Mouse (Mus musculus): ENCODE results near the gene Pou4f1. TPM values are rescaled to one million over a fixed set of nuclear protein-coding genes. Genes with fewer than 3 reads are reported as not detected.
A peak's percentile ranks its signal among the peaks of the same experiment; 100 is the strongest.
"Not testable (repeated sequence)": the region's sequence is repeated elsewhere in the genome, so short reads cannot be mapped to it uniquely, and the experiment has no call there.

Gene Pou4f1
- polyA plus RNA-seq (2015; fragmentation: Nextera tagmentation; extraction: Ambion mirVana), result not detected in 2 replicates

DNA sequence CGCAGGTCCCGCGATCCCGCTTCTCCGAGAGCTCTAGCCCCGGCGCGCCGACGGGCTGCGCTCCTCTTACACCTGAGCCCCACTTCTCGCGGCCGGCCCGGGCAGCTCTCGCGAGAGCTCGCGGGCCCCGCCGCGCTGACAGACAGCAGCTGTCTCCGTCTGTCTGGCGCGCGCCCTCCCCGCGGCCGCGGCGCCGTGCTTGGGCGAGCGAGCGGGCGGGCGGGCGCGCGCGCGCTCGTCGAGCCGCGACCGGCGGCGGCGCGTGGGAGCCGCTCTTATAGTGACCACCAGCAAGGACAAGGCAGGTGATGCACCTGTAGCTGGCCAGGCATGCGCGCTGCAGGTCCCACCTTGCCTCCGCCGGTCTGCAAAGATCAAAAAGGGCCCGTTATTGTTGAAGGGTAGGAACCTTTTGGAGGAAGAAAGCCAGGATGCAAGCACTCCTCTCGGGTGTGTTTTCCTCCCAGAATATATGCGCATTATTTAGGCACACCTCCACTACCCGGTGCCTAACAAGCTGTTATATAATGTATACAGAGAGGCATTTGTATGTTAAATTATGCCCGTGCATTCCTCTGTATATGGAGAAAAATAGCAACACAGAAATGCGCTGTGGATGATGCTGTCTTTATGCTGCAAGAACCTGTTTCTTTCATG lies at the start of gene Pou4f1:
Gene Pou4f1 (minus strand): TSS at position 34 of the 657 bp plus-strand sequence.
- Histone ChIP-seq H3K27me3 (ENCODE audit: control insufficient read depth, insufficient read depth, low read depth, low read length) (peaks cover 95% of the 10 kb centered on the region), H3K9ac (ENCODE audit: low read depth, low read length) (no peak within 1 kb of the TSS), H3K4me2 (ENCODE audit: low read depth, low read length) (peak within 1 kb of the TSS; percentile 64), H3K27ac (ENCODE audit: low read length) (no peak within 1 kb of the TSS), H3K4me3 (ENCODE audit: low read depth, low read length) (peak within 1 kb of the TSS; percentile 54), H3K4me1 (ENCODE audit: control insufficient read depth, low read depth, low read length) (peaks cover 4% of the 10 kb centered on the region; the same call in 1 of the 2 replicates), H3K36me3 (ENCODE audit: control insufficient read depth, insufficient read depth) (no peaks in the 10 kb centered on the region), H3K9me3 (replicated peaks; ENCODE audit: control insufficient read depth, low read length) (no peaks in the 10 kb centered on the region)
- under 1% methylated on average over 61 of the region's 62 CpGs for WGBS (ENCODE audit: insufficient replicate concordance)
- peak; percentile 84 for ATAC-seq (ENCODE audit: low read depth)

DNA sequence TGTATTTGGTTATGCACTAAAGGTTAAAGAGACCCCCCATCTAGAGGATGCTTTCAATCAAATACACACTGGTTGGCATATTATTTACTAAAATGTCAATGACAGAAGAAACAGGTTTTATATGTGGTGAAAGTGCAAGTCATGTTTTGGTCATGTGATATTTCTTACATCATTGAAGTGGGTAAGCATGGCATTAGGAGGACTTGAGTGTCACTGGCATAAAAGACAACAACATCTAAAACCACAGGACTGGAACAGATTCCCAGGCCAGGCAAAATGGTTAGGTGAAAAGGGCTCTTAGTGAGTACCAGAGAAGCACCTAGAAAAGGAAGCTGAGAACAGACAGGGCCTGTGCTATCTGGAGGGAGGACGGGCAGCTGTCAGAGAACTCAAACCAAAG lies 43.9 kb upstream of the Pou4f1 start:
- Histone ChIP-seq H3K4me3 (ENCODE audit: low read depth, low read length) (no peak overlapping the region), H3K36me3 (ENCODE audit: control insufficient read depth, insufficient read depth) (no peaks in the 10 kb centered on the region; the same call in 1 of the 2 replicates), H3K9ac (ENCODE audit: low read depth, low read length) (no peak overlapping the region), H3K27ac (ENCODE audit: low read length) (no peak overlapping the region), H3K9me3 (replicated peaks; ENCODE audit: control insufficient read depth, low read length) (no peaks in the 10 kb centered on the region), H3K4me2 (ENCODE audit: low read depth, low read length) (no peak overlapping the region), H3K27me3 (ENCODE audit: control insufficient read depth, insufficient read depth, low read depth, low read length) (no peaks in the 10 kb centered on the region), H3K4me1 (ENCODE audit: control insufficient read depth, low read depth, low read length) (no peaks in the 10 kb centered on the region)
- ATAC-seq (ENCODE audit: low read depth), result no peak
- WGBS (ENCODE audit: insufficient replicate concordance), result 47% methylated on average over 1 of the region's 1 CpGs

DNA sequence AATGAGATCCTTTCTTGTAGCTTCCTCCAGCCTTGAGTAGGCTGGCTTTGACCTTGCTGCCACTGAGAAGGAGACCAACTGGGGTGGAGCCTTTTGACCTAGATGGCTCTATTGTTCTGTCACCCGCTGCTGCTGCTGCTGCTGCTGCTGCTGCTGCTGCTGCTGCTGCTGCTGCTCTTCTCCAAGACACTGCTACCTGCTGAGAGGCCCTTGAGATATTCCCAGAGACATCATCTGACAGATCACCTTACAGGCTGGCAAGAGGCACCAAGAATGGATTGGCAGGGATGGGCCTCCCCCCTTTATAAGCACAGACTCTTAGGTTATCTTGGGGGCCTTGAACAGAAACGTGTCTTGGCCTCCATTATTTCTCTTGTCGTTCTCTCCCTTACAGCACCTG lies 35.0 kb upstream of the Pou4f1 start:
- ATAC-seq (ENCODE audit: low read depth); H3K4me1 ChIP-seq (ENCODE audit: control insufficient read depth, low read depth, low read length): not testable (repeated sequence)

DNA sequence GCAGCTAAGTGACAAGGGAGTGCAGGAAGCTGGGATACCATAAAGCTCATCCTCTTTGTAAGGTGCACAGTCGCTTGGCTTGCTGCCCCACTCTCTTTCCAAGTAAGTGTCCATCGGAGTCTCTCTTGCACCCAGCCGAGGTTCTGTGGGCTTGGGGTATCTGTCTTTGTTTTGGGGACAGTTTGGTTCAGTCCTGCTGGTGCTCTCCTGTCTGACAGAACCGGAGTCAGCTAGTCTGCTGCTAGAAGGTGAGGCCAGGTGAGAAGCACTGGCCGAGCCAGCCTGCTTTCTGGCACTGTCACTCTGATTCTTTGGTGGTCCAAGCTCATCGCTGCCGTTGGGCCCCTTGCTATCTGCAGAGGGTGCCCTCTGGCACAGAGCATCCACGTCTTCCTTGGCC lies 12.0 kb upstream of the Pou4f1 start:
- no peak overlapping the region for H3K9ac ChIP-seq (ENCODE audit: low read depth, low read length)
- 81% methylated on average over 8 of the region's 8 CpGs for WGBS (ENCODE audit: insufficient replicate concordance)
- no peaks in the 10 kb centered on the region for H3K9me3 ChIP-seq (replicated peaks; ENCODE audit: control insufficient read depth, low read length)
- H3K4me2 ChIP-seq (ENCODE audit: low read depth, low read length), result no peak overlapping the region
- no peak overlapping the region for H3K27ac ChIP-seq (ENCODE audit: low read length)
- no peaks in the 10 kb centered on the region for H3K4me1 ChIP-seq (ENCODE audit: control insufficient read depth, low read depth, low read length)
- H3K36me3 ChIP-seq (ENCODE audit: control insufficient read depth, insufficient read depth), result no peaks in the 10 kb centered on the region; the same call in 1 of the 2 replicates
- no peak overlapping the region for H3K4me3 ChIP-seq (ENCODE audit: low read depth, low read length)
- ATAC-seq (ENCODE audit: low read depth), result no peak
- peaks cover 6% of the 10 kb centered on the region for H3K27me3 ChIP-seq (ENCODE audit: control insufficient read depth, insufficient read depth, low read depth, low read length)

More for the DNA sequence above, 35.0 kb upstream of the Pou4f1 start:
- H3K36me3 ChIP-seq (ENCODE audit: control insufficient read depth, insufficient read depth); H3K27ac ChIP-seq (ENCODE audit: low read length); H3K4me3 ChIP-seq (ENCODE audit: low read depth, low read length); H3K9me3 ChIP-seq (replicated peaks; ENCODE audit: control insufficient read depth, low read length); H3K9ac ChIP-seq (ENCODE audit: low read depth, low read length); H3K4me2 ChIP-seq (ENCODE audit: low read depth, low read length); H3K27me3 ChIP-seq (ENCODE audit: control insufficient read depth, insufficient read depth, low read depth, low read length): not testable (repeated sequence)
- WGBS (ENCODE audit: insufficient replicate concordance), result 75% methylated on average over 3 of the region's 3 CpGs

- H3K9ac ChIP-seq (ENCODE audit: low read depth, low read length), result no peak overlapping the region
- no peak overlapping the region for H3K4me3 ChIP-seq (ENCODE audit: low read depth, low read length)
- no peak for ATAC-seq (ENCODE audit: low read depth)
- no peaks in the 10 kb centered on the region; the same call in 1 of the 2 replicates for H3K36me3 ChIP-seq (ENCODE audit: control insufficient read depth, insufficient read depth)
- H3K27ac ChIP-seq (ENCODE audit: low read length), result no peak overlapping the region
- no peaks in the 10 kb centered on the region for H3K4me1 ChIP-seq (ENCODE audit: control insufficient read depth, low read depth, low read length)
- H3K27me3 ChIP-seq (ENCODE audit: control insufficient read depth, insufficient read depth, low read depth, low read length), result peaks cover 17% of the 10 kb centered on the region
- no peak overlapping the region for H3K4me2 ChIP-seq (ENCODE audit: low read depth, low read length)
- no peaks in the 10 kb centered on the region for H3K9me3 ChIP-seq (replicated peaks; ENCODE audit: control insufficient read depth, low read length)
- WGBS (ENCODE audit: insufficient replicate concordance), result 60% methylated on average over 5 of the region's 5 CpGs
These were observed 10.8 kb upstream of the Pou4f1 start for GRCm38 (mm10) chr14:104478593-104478992.

DNA sequence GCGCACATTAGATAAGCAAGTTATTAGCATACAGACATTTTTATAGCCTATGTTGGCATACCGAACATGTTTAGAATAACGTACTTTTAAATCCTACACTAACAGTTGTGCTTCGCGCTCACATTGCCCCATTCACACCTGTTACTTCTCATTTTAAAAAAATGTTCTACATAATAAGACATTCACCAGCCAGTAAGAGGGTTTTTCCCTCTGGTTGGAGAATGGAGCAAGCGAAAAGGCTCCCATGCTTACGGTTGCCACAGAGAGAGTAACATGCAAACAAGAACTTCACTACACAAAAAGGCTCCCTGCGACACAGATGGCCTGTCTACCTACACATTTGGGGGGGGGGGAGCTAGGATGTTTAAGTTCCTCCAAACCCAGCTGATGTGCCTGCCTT lies 9.8 kb upstream of the Pou4f1 start:
- Histone ChIP-seq H3K36me3 (ENCODE audit: control insufficient read depth, insufficient read depth) (no peaks in the 10 kb centered on the region; the same call in 1 of the 2 replicates), H3K27me3 (ENCODE audit: control insufficient read depth, insufficient read depth, low read depth, low read length) (peaks cover 26% of the 10 kb centered on the region), H3K4me1 (ENCODE audit: control insufficient read depth, low read depth, low read length) (no peaks in the 10 kb centered on the region; the same call in 1 of the 2 replicates), H3K27ac (ENCODE audit: low read length) (no peak overlapping the region), H3K9me3 (replicated peaks; ENCODE audit: control insufficient read depth, low read length) (no peaks in the 10 kb centered on the region), H3K9ac (ENCODE audit: low read depth, low read length) (no peak overlapping the region), H3K4me3 (ENCODE audit: low read depth, low read length) (no peak overlapping the region), H3K4me2 (ENCODE audit: low read depth, low read length) (no peak overlapping the region)
- 82% methylated on average over 8 of the region's 8 CpGs for WGBS (ENCODE audit: insufficient replicate concordance)
- no peak for ATAC-seq (ENCODE audit: low read depth)

- Histone ChIP-seq H3K9ac (ENCODE audit: low read depth, low read length) (no peak overlapping the region), H3K4me1 (ENCODE audit: control insufficient read depth, low read depth, low read length) (no peaks in the 10 kb centered on the region; the same call in 1 of the 2 replicates), H3K4me3 (ENCODE audit: low read depth, low read length) (no peak overlapping the region), H3K27me3 (ENCODE audit: control insufficient read depth, insufficient read depth, low read depth, low read length) (peaks cover 46% of the 10 kb centered on the region), H3K4me2 (ENCODE audit: low read depth, low read length) (no peak overlapping the region), H3K27ac (ENCODE audit: low read length) (no peak overlapping the region), H3K9me3 (replicated peaks; ENCODE audit: control insufficient read depth, low read length) (no peaks in the 10 kb centered on the region), H3K36me3 (ENCODE audit: control insufficient read depth, insufficient read depth) (no peaks in the 10 kb centered on the region; the same call in 1 of the 2 replicates)
- WGBS (ENCODE audit: insufficient replicate concordance), result 35% methylated on average over 1 of the region's 1 CpGs
- ATAC-seq (ENCODE audit: low read depth), result no peak
These were observed 7.6 kb upstream of the Pou4f1 start for GRCm38 (mm10) chr14:104475438-104475837.

DNA sequence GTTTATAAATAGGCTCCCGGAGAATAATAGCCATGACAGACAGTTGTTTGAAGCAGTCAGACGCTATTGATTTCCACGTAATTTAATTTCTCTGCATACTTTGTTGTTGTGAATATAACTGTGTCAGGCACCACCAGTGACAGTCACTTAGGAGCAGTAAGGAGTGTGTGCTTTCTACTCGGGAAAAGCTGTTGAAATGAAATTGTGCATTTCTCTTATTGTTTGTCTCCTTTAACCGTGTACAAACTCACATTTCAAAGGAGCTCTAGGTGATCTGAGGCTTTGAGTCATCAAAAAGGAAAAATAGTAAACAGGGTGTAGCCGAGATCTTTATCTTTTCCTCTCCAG lies 798 bp upstream of the Pou4f1 start:
- H3K4me1 ChIP-seq (ENCODE audit: control insufficient read depth, low read depth, low read length), result peaks cover 4% of the 10 kb centered on the region; the same call in 1 of the 2 replicates
- no peak overlapping the region for H3K4me3 ChIP-seq (ENCODE audit: low read depth, low read length)
- 10% methylated on average over 6 of the region's 6 CpGs for WGBS (ENCODE audit: insufficient replicate concordance)
- H3K27me3 ChIP-seq (ENCODE audit: control insufficient read depth, insufficient read depth, low read depth, low read length), result peaks cover 95% of the 10 kb centered on the region
- H3K9me3 ChIP-seq (replicated peaks; ENCODE audit: control insufficient read depth, low read length), result no peaks in the 10 kb centered on the region
- H3K4me2 ChIP-seq (ENCODE audit: low read depth, low read length), result 0 out of 2 replicates have a peak overlapping the region, but pooled peaks have one; percentile 64
- H3K9ac ChIP-seq (ENCODE audit: low read depth, low read length), result no peak overlapping the region
- no peak overlapping the region for H3K27ac ChIP-seq (ENCODE audit: low read length)
- H3K36me3 ChIP-seq (ENCODE audit: control insufficient read depth, insufficient read depth), result no peaks in the 10 kb centered on the region
- ATAC-seq (ENCODE audit: low read depth), result no peak

- H3K27ac ChIP-seq (ENCODE audit: low read length), result no peak overlapping the region
- WGBS (ENCODE audit: insufficient replicate concordance), result 1% methylated on average over 99 of the region's 101 CpGs
- no peaks in the 10 kb centered on the region for H3K9me3 ChIP-seq (replicated peaks; ENCODE audit: control insufficient read depth, low read length)
- H3K4me3 ChIP-seq (ENCODE audit: low read depth, low read length), result peak overlapping the region; percentile 54
- H3K36me3 ChIP-seq (ENCODE audit: control insufficient read depth, insufficient read depth), result no peaks in the 10 kb centered on the region
- H3K4me2 ChIP-seq (ENCODE audit: low read depth, low read length), result peak overlapping the region; percentile 64
- H3K9ac ChIP-seq (ENCODE audit: low read depth, low read length), result no peak overlapping the region
- H3K27me3 ChIP-seq (ENCODE audit: control insufficient read depth, insufficient read depth, low read depth, low read length), result peaks cover 92% of the 10 kb centered on the region
- peaks cover 4% of the 10 kb centered on the region; the same call in 1 of the 2 replicates for H3K4me1 ChIP-seq (ENCODE audit: control insufficient read depth, low read depth, low read length)
- no peak for ATAC-seq (ENCODE audit: low read depth)
These were observed 450 bp downstream of the Pou4f1 start for GRCm38 (mm10) chr14:104467133-104467965.
